Mouse (Mus musculus) heart, embryonic 13.5 days (tissue): ENCODE results near the gene Sprr1b. TPM values are rescaled to one million over a fixed set of nuclear protein-coding genes. Genes with fewer than 3 reads are reported as not detected.
"Not testable (repeated sequence)": the region's sequence is repeated elsewhere in the genome, so short reads cannot be mapped to it uniquely, and the experiment has no call there.

Experiments used
- ATAC-seq: fragments of 200-750 bp; cut with Nextera tagmentation; 2 replicates; pipeline ENCODE4 v1.8.0; 2017; ENCODE audit warnings: moderate TSS enrichment; ENCODE audit not compliant: insufficient number of reproducible peaks, low FRiP score, low TSS enrichment; ENCODE audit errors: extremely low read depth
- H3K27ac ChIP-seq: fragments of 300-500 bp; sonication (generic); replicated peaks from 2 replicates; pipeline ENCODE4 v1.5.1; 2015; ENCODE audit warnings: moderate library complexity, mild to moderate bottlenecking, inconsistent platforms
- H3K27me3 ChIP-seq: fragments of 300-500 bp; sonication (generic); replicated peaks from 2 replicates; pipeline ENCODE4 v1.6.1; 2015; ENCODE audit warnings: mild to moderate bottlenecking, inconsistent platforms
- H3K36me3 ChIP-seq: fragments of 300-500 bp; sonication (generic); 2 replicates; pipeline ENCODE4 v1.6.1; 2015; ENCODE audit warnings: mild to moderate bottlenecking, inconsistent platforms
- H3K4me1 ChIP-seq: fragments of 300-500 bp; sonication (generic); 2 replicates; pipeline ENCODE4 v1.6.1; 2015; ENCODE audit warnings: inconsistent platforms
- H3K4me2 ChIP-seq: fragments of 300-500 bp; sonication (generic); 2 replicates; pipeline ENCODE4 v1.6.1; 2015; ENCODE audit warnings: inconsistent platforms, mild to moderate bottlenecking, moderate library complexity
- H3K4me3 ChIP-seq: fragments of 300-500 bp; sonication (generic); 2 replicates; pipeline ENCODE4 v1.5.1; 2015; ENCODE audit warnings: moderate library complexity, mild to moderate bottlenecking, inconsistent platforms
- H3K9ac ChIP-seq: fragments of 300-500 bp; sonication (generic); 2 replicates; pipeline ENCODE4 v1.6.1; 2015; ENCODE audit warnings: inconsistent platforms, mild to moderate bottlenecking, moderate library complexity
- H3K9me3 ChIP-seq: fragments of 300-500 bp; sonication (generic); 2 replicates; pipeline ENCODE4 v1.6.1; 2016; ENCODE audit warnings: inconsistent platforms
- WGBS: fragments of 180-500 bp; shearing (Covaris S2); methylation state at CpG from one replicate; pipeline ENCODE4 v1.1.7; 2015; ENCODE audit warnings: mixed read lengths; 5-methylcytosine and 5-hydroxymethylcytosine counted together
- polyA plus RNA-seq: library from polyadenylated mRNA; unstranded; fragments of >200 nt; fragmentation: Nextera tagmentation; extraction: Ambion mirVana; gene quantifications from 2 replicates; pipeline ENCODE4 v1.2.1, GENCODE M21; 2015

The Sprr1b gene
- not detected in 2 replicates for polyA plus RNA-seq

GRCm38 (mm10) chr3:92438689-92439088, at the start of gene Sprr1b:
TSS of gene Sprr1b (minus strand) at chr3:92438789.
- Histone ChIP-seq H3K4me2 (no peak within 1 kb of the TSS), H3K36me3 (no peaks in the 10 kb centered on the region), H3K9me3 (no peaks in the 10 kb centered on the region), H3K27ac (no peak within 1 kb of the TSS), H3K9ac (no peak within 1 kb of the TSS), H3K4me3 (no peak within 1 kb of the TSS), H3K27me3 (no peaks in the 10 kb centered on the region), H3K4me1 (no peaks in the 10 kb centered on the region)
- WGBS = 79% methylated on average over 3 of the region's 3 CpGs
- no peak for ATAC-seq

- no peak for ATAC-seq
- Histone ChIP-seq H3K27me3 (no peaks in the 10 kb centered on the region), H3K9ac (no peak overlapping the region), H3K4me3 (no peak overlapping the region), H3K27ac (no peak overlapping the region), H3K36me3 (no peaks in the 10 kb centered on the region), H3K4me1 (no peaks in the 10 kb centered on the region), H3K4me2 (no peak overlapping the region), H3K9me3 (no peaks in the 10 kb centered on the region)
- 42% methylated on average over 1 of the region's 1 CpGs for WGBS
Observed at GRCm38 (mm10) chr3:92486307-92486706, 47.7 kb upstream of the Sprr1b start.

- H3K4me3 ChIP-seq = no peak within 1 kb of the TSS
- no peaks in the 10 kb centered on the region for H3K9me3 ChIP-seq
- H3K27me3 ChIP-seq = no peaks in the 10 kb centered on the region
- H3K36me3 ChIP-seq = no peaks in the 10 kb centered on the region
- H3K4me1 ChIP-seq = no peaks in the 10 kb centered on the region
- H3K4me2 ChIP-seq = no peak within 1 kb of the TSS
- no peak within 1 kb of the TSS for H3K27ac ChIP-seq
- no peak for ATAC-seq
- no peak within 1 kb of the TSS for H3K9ac ChIP-seq
Observed at GRCm38 (mm10) chr3:92485863-92486262, 47.3 kb upstream of the Sprr1b start, which contains the start of gene Sprr1a. TSS of gene Sprr1a (minus strand) at chr3:92485895.

- not testable (repeated sequence) for H3K27ac ChIP-seq, H3K9ac ChIP-seq, H3K4me2 ChIP-seq, ATAC-seq, H3K4me3 ChIP-seq, H3K27me3 ChIP-seq, H3K36me3 ChIP-seq, H3K9me3 ChIP-seq, H3K4me1 ChIP-seq
Observed at GRCm38 (mm10) chr3:92481249-92481648, 42.7 kb upstream of the Sprr1b start.

GRCm38 (mm10) chr3:92470111-92470510, 31.5 kb upstream of the Sprr1b start:
- no peak overlapping the region for H3K4me3 ChIP-seq
- H3K36me3 ChIP-seq = no peaks in the 10 kb centered on the region
- H3K4me1 ChIP-seq = no peaks in the 10 kb centered on the region
- no peak overlapping the region for H3K27ac ChIP-seq
- no peaks in the 10 kb centered on the region for H3K9me3 ChIP-seq
- no peak overlapping the region for H3K9ac ChIP-seq
- H3K27me3 ChIP-seq = no peaks in the 10 kb centered on the region
- no peak for ATAC-seq
- no peak overlapping the region for H3K4me2 ChIP-seq
- 64% methylated on average over 2 of the region's 2 CpGs for WGBS

- no peak overlapping the region for H3K9ac ChIP-seq
- H3K4me1 ChIP-seq = no peaks in the 10 kb centered on the region
- H3K4me3 ChIP-seq = no peak overlapping the region
- H3K27ac ChIP-seq = no peak overlapping the region
- no peak for ATAC-seq
- H3K9me3 ChIP-seq = no peaks in the 10 kb centered on the region
- H3K36me3 ChIP-seq = no peaks in the 10 kb centered on the region
- no peaks in the 10 kb centered on the region for H3K27me3 ChIP-seq
- H3K4me2 ChIP-seq = no peak overlapping the region
Observed at GRCm38 (mm10) chr3:92467424-92467823, 28.8 kb upstream of the Sprr1b start.

- Histone ChIP-seq H3K4me3 (no peak overlapping the region), H3K27ac (no peak overlapping the region), H3K9ac (no peak overlapping the region), H3K9me3 (no peaks in the 10 kb centered on the region), H3K36me3 (no peaks in the 10 kb centered on the region), H3K4me2 (no peak overlapping the region), H3K4me1 (no peaks in the 10 kb centered on the region), H3K27me3 (no peaks in the 10 kb centered on the region)
- WGBS = 63% methylated on average over 1 of the region's 1 CpGs
- no peak for ATAC-seq
Observed at GRCm38 (mm10) chr3:92466576-92466975, 28.0 kb upstream of the Sprr1b start.

- WGBS = 56% methylated on average over 2 of the region's 2 CpGs
- H3K9ac ChIP-seq = no peak within 1 kb of the TSS
- no peak within 1 kb of the TSS for H3K27ac ChIP-seq
- H3K36me3 ChIP-seq = no peaks in the 10 kb centered on the region
- H3K4me2 ChIP-seq = no peak within 1 kb of the TSS
- no peaks in the 10 kb centered on the region for H3K9me3 ChIP-seq
- H3K4me1 ChIP-seq = no peaks in the 10 kb centered on the region
- H3K27me3 ChIP-seq = no peaks in the 10 kb centered on the region
- no peak for ATAC-seq
- H3K4me3 ChIP-seq = no peak within 1 kb of the TSS
Observed at GRCm38 (mm10) chr3:92458620-92459019, 20.0 kb upstream of the Sprr1b start, which contains the start of gene Sprr3. TSS of gene Sprr3 (minus strand) at chr3:92458720.

- H3K4me1 ChIP-seq = no peaks in the 10 kb centered on the region
- no peaks in the 10 kb centered on the region for H3K27me3 ChIP-seq
- WGBS = 52% methylated on average over 5 of the region's 5 CpGs
- H3K4me3 ChIP-seq = no peak overlapping the region
- no peak overlapping the region for H3K9ac ChIP-seq
- H3K4me2 ChIP-seq = no peak overlapping the region
- no peaks in the 10 kb centered on the region for H3K9me3 ChIP-seq
- no peak overlapping the region for H3K27ac ChIP-seq
- no peak for ATAC-seq
- no peaks in the 10 kb centered on the region for H3K36me3 ChIP-seq
Observed at GRCm38 (mm10) chr3:92455151-92455550, 16.6 kb upstream of the Sprr1b start.

GRCm38 (mm10) chr3:92440177-92440576, 1.6 kb upstream of the Sprr1b start:
- Histone ChIP-seq H3K9ac (no peak overlapping the region), H3K27me3 (no peaks in the 10 kb centered on the region), H3K9me3 (no peaks in the 10 kb centered on the region), H3K27ac (no peak overlapping the region), H3K4me1 (no peaks in the 10 kb centered on the region), H3K4me3 (no peak overlapping the region), H3K36me3 (no peaks in the 10 kb centered on the region), H3K4me2 (no peak overlapping the region)
- no peak for ATAC-seq
- 78% methylated on average over 3 of the region's 3 CpGs for WGBS

- no peak within 1 kb of the TSS for H3K4me2 ChIP-seq
- WGBS = 75% methylated on average over 2 of the region's 2 CpGs
- no peaks in the 10 kb centered on the region for H3K4me1 ChIP-seq
- no peak within 1 kb of the TSS for H3K9ac ChIP-seq
- H3K9me3 ChIP-seq = no peaks in the 10 kb centered on the region
- no peaks in the 10 kb centered on the region for H3K36me3 ChIP-seq
- H3K27me3 ChIP-seq = no peaks in the 10 kb centered on the region
- no peak within 1 kb of the TSS for H3K4me3 ChIP-seq
- no peak within 1 kb of the TSS for H3K27ac ChIP-seq
- no peak for ATAC-seq
Observed at GRCm38 (mm10) chr3:92432282-92432681, 6.3 kb downstream of the Sprr1b start, which contains the start of gene Sprr2k. TSS of gene Sprr2k (plus strand) at chr3:92432582.

- ATAC-seq = no peak
- Histone ChIP-seq H3K36me3 (no peaks in the 10 kb centered on the region), H3K4me2 (no peak within 1 kb of the TSS), H3K27me3 (no peaks in the 10 kb centered on the region), H3K4me3 (no peak within 1 kb of the TSS), H3K9me3 (no peaks in the 10 kb centered on the region), H3K9ac (no peak within 1 kb of the TSS), H3K4me1 (no peaks in the 10 kb centered on the region), H3K27ac (no peak within 1 kb of the TSS)
- WGBS = 87% methylated on average over 6 of the region's 6 CpGs
Observed at GRCm38 (mm10) chr3:92429323-92429722, 9.3 kb downstream of the Sprr1b start, which contains the start of gene Gm9774. TSS of gene Gm9774 (minus strand) at chr3:92429423.
